Mouse (Mus musculus) embryonic fibroblast, embryonic 13.5 days (primary cell): ENCODE data around the gene Spink4. TPM values are rescaled to one million over a fixed set of nuclear protein-coding genes. Genes with fewer than 3 reads are reported as not detected.

Experiments
- H3K27ac ChIP-seq: 2 replicates; pipeline ENCODE4 v1.5.1; 2012; ENCODE audit warnings: low read length, control low read depth, inconsistent platforms; ENCODE audit not compliant: insufficient read depth
- H3K4me1 ChIP-seq: 2 replicates; pipeline ENCODE4 v1.6.1; 2011; ENCODE audit warnings: low read length; ENCODE audit not compliant: control insufficient read depth, insufficient read depth
- H3K4me3 ChIP-seq: 2 replicates; pipeline ENCODE4 v1.5.1; 2011; ENCODE audit warnings: mild to moderate bottlenecking, control low read depth, low read length; ENCODE audit not compliant: insufficient read depth
- CTCF ChIP-seq: IDR thresholded peaks from 2 replicates; pipeline ENCODE4 v1.5.1; 2011; ENCODE audit warnings: mild to moderate bottlenecking, control low read depth, low read length, moderate library complexity, borderline replicate concordance; ENCODE audit not compliant: insufficient read depth
- POLR2A ChIP-seq: IDR thresholded peaks from 2 replicates; pipeline ENCODE4 v1.6.1; 2011; ENCODE audit warnings: low read depth, mild to moderate bottlenecking, control low read depth, low read length, moderate library complexity
- polyA plus RNA-seq: library from polyadenylated mRNA; stranded (reverse); fragments of >200 nt; gene quantifications from 2 replicates; pipeline ENCODE4 v1.2.4, GENCODE M21; 2011; ENCODE audit warnings: low read depth; ENCODE audit not compliant: missing spikeins, insufficient read length

Gene Spink4
- polyA plus RNA-seq, 1 experiment = not detected

GRCm38 (mm10) chr4:40899264-40899663 is 20.6 kb upstream of the Spink4 start:
- no peak overlapping the region for H3K27ac ChIP-seq
- no peak overlapping the region for H3K4me3 ChIP-seq
- H3K4me1 ChIP-seq = no peaks in the 10 kb centered on the region
- TF ChIP-seq POLR2A = no peak

GRCm38 (mm10) chr4:40900071-40900470 is 19.8 kb upstream of the Spink4 start:
- Histone ChIP-seq H3K27ac (no peak overlapping the region), H3K4me3 (no peak overlapping the region), H3K4me1 (no peaks in the 10 kb centered on the region)
- TF ChIP-seq POLR2A (no peak), CTCF (no peak)

GRCm38 (mm10) chr4:40900612-40901011 is 19.2 kb upstream of the Spink4 start:
- no peak overlapping the region for H3K27ac ChIP-seq
- H3K4me3 ChIP-seq = no peak overlapping the region
- TF ChIP-seq CTCF (no peak), POLR2A (no peak)
- no peaks in the 10 kb centered on the region for H3K4me1 ChIP-seq

GRCm38 (mm10) chr4:40906298-40906697 is 13.6 kb upstream of the Spink4 start:
- Histone ChIP-seq H3K4me1 (no peaks in the 10 kb centered on the region; the same call in 1 of the 2 replicates), H3K4me3 (no peak overlapping the region), H3K27ac (no peak overlapping the region)
- TF ChIP-seq POLR2A = no peak
- TF ChIP-seq CTCF = no peak

- Histone ChIP-seq H3K4me3 (no peak overlapping the region), H3K4me1 (no peaks in the 10 kb centered on the region; the same call in 1 of the 2 replicates), H3K27ac (no peak overlapping the region)
- TF ChIP-seq CTCF = no peak
- TF ChIP-seq POLR2A = no peak
Measured at GRCm38 (mm10) chr4:40908261-40908969, 11.4 kb upstream of the Spink4 start.

- TF ChIP-seq POLR2A = no peak
- TF ChIP-seq CTCF = no peak
- Histone ChIP-seq H3K4me1 (no peaks in the 10 kb centered on the region), H3K27ac (no peak overlapping the region), H3K4me3 (no peak overlapping the region)
Measured at GRCm38 (mm10) chr4:40914287-40914867, 5.5 kb upstream of the Spink4 start.

- H3K4me3 ChIP-seq = no peak overlapping the region
- TF ChIP-seq POLR2A (no peak), CTCF (no peak)
- H3K27ac ChIP-seq = no peak overlapping the region
- no peaks in the 10 kb centered on the region for H3K4me1 ChIP-seq
Measured at GRCm38 (mm10) chr4:40915947-40916346, 3.9 kb upstream of the Spink4 start.

GRCm38 (mm10) chr4:40916592-40917155 is 3.2 kb upstream of the Spink4 start:
- Histone ChIP-seq H3K4me3 (no peak overlapping the region), H3K4me1 (no peaks in the 10 kb centered on the region), H3K27ac (no peak overlapping the region)
- TF ChIP-seq POLR2A (no peak), CTCF (no peak)

- TF ChIP-seq CTCF (no peak), POLR2A (no peak)
- H3K4me3 ChIP-seq = no peak overlapping the region
- no peak overlapping the region for H3K27ac ChIP-seq
- H3K4me1 ChIP-seq = no peaks in the 10 kb centered on the region
Measured at GRCm38 (mm10) chr4:40920576-40920975, 724 bp downstream of the Spink4 start.

GRCm38 (mm10) chr4:40921288-40921687 is 1.4 kb downstream of the Spink4 start:
- no peak overlapping the region for H3K27ac ChIP-seq
- H3K4me1 ChIP-seq = no peaks in the 10 kb centered on the region
- H3K4me3 ChIP-seq = no peak overlapping the region
- TF ChIP-seq POLR2A = no peak
- no peak for TF ChIP-seq CTCF
